Mouse (Mus musculus) forebrain, embryonic 11.5 days (tissue): ENCODE measurements around the gene Kcnk10. TPM values are rescaled to one million over a fixed set of nuclear protein-coding genes. Genes with fewer than 3 reads are reported as not detected.

Experiments used
- ATAC-seq: fragments of 200-750 bp; cut with Nextera tagmentation; replicated peaks from 2 replicates; pipeline ENCODE4 v1.8.0; 2017; ENCODE audit warnings: moderate TSS enrichment; ENCODE audit not compliant: low FRiP score
- DNase-seq: peaks from one replicate; pipeline ENCODE4 v3.0.0-alpha.2; 2017; ENCODE audit warnings: low spot score
- H3K27ac ChIP-seq: fragments of 300-500 bp; sonication (generic); 2 replicates; pipeline ENCODE4 v1.5.1; 2014; ENCODE audit warnings: low read depth, low read length
- H3K27me3 ChIP-seq: fragments of 300-500 bp; sonication (generic); 2 replicates; pipeline ENCODE4 v1.6.1; 2014; ENCODE audit warnings: mild to moderate bottlenecking, low read length, mixed read lengths; ENCODE audit not compliant: control insufficient read depth, insufficient read depth
- H3K36me3 ChIP-seq: fragments of 300-500 bp; sonication (generic); 2 replicates; pipeline ENCODE4 v1.6.1; 2014; ENCODE audit warnings: mild to moderate bottlenecking, low read length, moderate library complexity, mixed read lengths; ENCODE audit not compliant: control insufficient read depth, insufficient read depth
- H3K4me1 ChIP-seq: fragments of 300-500 bp; sonication (generic); replicated peaks from 2 replicates; pipeline ENCODE4 v1.6.1; 2014; ENCODE audit warnings: low read length, mixed read lengths; ENCODE audit not compliant: control insufficient read depth, insufficient read depth
- H3K4me2 ChIP-seq: fragments of 300-500 bp; sonication (generic); 2 replicates; pipeline ENCODE4 v1.6.1; 2014; ENCODE audit warnings: low read depth, mild to moderate bottlenecking, low read length, moderate library complexity, mixed read lengths; ENCODE audit not compliant: severe bottlenecking
- H3K4me3 ChIP-seq: fragments of 300-500 bp; sonication (generic); 2 replicates; pipeline ENCODE4 v1.5.1; 2014; ENCODE audit warnings: low read depth, low read length
- H3K9ac ChIP-seq: fragments of 300-500 bp; sonication (generic); 2 replicates; pipeline ENCODE4 v1.6.1; 2014; ENCODE audit warnings: low read length
- H3K9me3 ChIP-seq: fragments of 300-500 bp; sonication (generic); 2 replicates; pipeline ENCODE4 v1.6.1; 2016; ENCODE audit warnings: low read length, mixed read lengths; ENCODE audit not compliant: control insufficient read depth
- WGBS: fragments of 180-500 bp; shearing (Covaris S2); extraction: QIAGEN DNeasy Blood & Tissue Kit; methylation state at CpG from one replicate; pipeline ENCODE4 v1.1.7; 2014; 5-methylcytosine and 5-hydroxymethylcytosine counted together
- polyA plus RNA-seq: library from polyadenylated mRNA; unstranded; fragments of >200 nt; fragmentation: Nextera tagmentation; extraction: Ambion mirVana; gene quantifications from 2 replicates; pipeline ENCODE4 v1.2.1, GENCODE M21; 2014

Kcnk10 gene
- polyA plus RNA-seq, 1 experiment from 2014 or later = 39.2 TPM

DNA sequence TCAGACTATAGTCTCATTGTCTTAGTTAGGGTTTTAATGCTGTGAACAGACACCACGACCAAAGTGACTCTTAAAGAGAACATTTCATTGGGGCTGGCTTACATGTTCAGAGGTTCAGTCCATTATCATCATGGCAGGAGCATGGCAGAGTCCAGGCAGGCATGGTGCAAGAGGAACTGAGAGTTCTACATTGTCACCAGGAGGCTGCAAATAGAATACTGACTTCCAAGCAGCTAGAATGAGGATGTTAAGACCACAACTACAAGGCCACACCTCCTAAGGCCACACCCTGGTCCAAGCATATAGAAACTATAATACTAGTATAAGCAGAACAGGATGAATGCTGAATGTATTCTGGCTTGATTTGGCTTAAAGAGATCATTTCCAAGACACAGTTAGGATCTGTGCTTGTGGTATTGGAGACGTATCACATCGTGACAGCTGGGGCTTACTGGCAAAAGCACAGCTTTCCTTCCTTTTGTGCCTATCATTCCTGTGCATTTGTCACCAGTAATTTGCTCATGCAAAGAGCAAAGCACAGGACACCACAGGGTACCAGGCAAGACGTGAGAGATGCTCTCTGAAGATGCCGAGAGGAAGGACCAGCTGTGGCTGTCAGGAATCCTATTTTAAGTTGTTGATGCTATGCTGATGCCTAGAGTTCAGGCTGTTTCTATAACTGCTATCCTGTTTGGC, 28.6 kb upstream of the Kcnk10 start:
- ATAC-seq = no peak
- 79% methylated on average over 5 of the region's 5 CpGs for WGBS
- Histone ChIP-seq H3K36me3 (no peaks in the 10 kb centered on the region), H3K9me3 (no peaks in the 10 kb centered on the region), H3K9ac (no peak overlapping the region), H3K27ac (no peak overlapping the region), H3K4me2 (no peak overlapping the region), H3K4me1 (no peaks in the 10 kb centered on the region), H3K27me3 (no peaks in the 10 kb centered on the region), H3K4me3 (no peak overlapping the region)
- no peak for DNase-seq

DNA sequence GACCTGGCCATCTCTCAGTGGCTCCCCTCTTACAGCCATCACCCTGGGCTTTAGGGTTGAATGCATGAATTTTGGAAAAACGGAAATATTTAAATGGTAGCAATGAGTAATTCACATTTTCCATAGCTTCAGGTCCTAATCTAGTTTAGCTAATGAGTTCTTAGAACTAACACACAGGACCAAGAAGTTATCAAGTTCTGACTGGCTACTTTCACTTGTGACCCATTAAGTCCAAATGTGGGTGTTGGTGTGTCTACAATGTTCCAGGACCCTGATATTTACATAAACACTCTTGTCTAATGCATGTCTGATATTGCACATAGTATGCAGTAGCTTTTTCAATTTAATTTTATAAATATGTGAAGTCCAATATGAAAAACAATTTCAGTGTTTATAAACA, 27.2 kb upstream of the Kcnk10 start:
- no peak for DNase-seq
- H3K27me3 ChIP-seq = no peaks in the 10 kb centered on the region
- no peaks in the 10 kb centered on the region for H3K9me3 ChIP-seq
- H3K4me1 ChIP-seq = no peaks in the 10 kb centered on the region
- H3K4me3 ChIP-seq = no peak overlapping the region
- no peak overlapping the region for H3K27ac ChIP-seq
- H3K36me3 ChIP-seq = no peaks in the 10 kb centered on the region
- ATAC-seq = no peak
- 72% methylated on average over 1 of the region's 1 CpGs for WGBS
- no peak overlapping the region for H3K9ac ChIP-seq
- H3K4me2 ChIP-seq = no peak overlapping the region

DNA sequence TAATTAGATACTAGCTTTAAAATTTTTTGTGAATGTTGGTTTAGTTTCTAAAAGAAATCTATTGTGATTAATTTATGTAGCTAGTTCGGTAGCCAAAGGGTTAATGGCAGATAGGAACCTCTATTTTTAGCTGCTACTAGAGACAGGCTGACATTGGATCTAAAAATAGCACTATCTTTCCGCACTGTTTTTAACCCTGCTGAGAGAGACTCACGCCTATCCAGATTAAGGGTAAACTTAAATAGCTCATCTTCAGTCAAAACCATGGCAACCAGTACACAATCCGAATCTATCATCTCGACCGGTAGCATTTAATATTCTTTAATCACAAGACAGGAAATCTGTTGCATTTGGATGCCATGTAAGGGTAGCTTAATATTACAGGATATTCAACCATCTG, 24.0 kb upstream of the Kcnk10 start:
- 63% methylated on average over 6 of the region's 6 CpGs for WGBS
- no peaks in the 10 kb centered on the region for H3K36me3 ChIP-seq
- no peak overlapping the region for H3K9ac ChIP-seq
- H3K27me3 ChIP-seq = no peaks in the 10 kb centered on the region
- DNase-seq (no peak), ATAC-seq (no peak)
- no peaks in the 10 kb centered on the region; the same call in 1 of the 2 replicates for H3K9me3 ChIP-seq
- no peak overlapping the region for H3K27ac ChIP-seq
- H3K4me2 ChIP-seq = no peak overlapping the region
- no peaks in the 10 kb centered on the region for H3K4me1 ChIP-seq
- no peak overlapping the region for H3K4me3 ChIP-seq

DNA sequence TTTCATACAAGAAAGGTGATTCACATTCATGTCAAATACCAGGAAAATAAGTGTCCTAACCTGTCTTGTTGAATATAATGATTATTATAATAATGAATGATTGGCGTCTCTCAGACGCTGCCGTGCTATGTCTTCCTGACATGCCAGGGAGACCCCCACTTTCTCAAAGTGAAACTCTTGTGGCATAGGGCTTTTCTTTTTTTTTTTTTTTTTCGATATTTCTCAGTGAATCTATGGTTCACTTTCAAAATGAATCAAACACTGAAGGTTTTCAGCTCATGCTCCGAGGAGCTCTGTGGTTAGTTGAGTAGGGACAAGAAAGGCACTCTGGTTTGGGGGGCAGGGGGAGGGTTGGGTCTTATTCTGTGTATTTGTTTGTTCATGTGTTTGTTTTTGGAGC, 22.8 kb upstream of the Kcnk10 start:
- H3K9ac ChIP-seq = no peak overlapping the region
- H3K27ac ChIP-seq = no peak overlapping the region
- no peak for ATAC-seq
- no peak overlapping the region for H3K4me2 ChIP-seq
- no peaks in the 10 kb centered on the region; the same call in 1 of the 2 replicates for H3K9me3 ChIP-seq
- WGBS = 93% methylated on average over 5 of the region's 5 CpGs
- no peak for DNase-seq
- no peaks in the 10 kb centered on the region for H3K36me3 ChIP-seq
- no peaks in the 10 kb centered on the region for H3K4me1 ChIP-seq
- no peaks in the 10 kb centered on the region for H3K27me3 ChIP-seq
- H3K4me3 ChIP-seq = no peak overlapping the region

DNA sequence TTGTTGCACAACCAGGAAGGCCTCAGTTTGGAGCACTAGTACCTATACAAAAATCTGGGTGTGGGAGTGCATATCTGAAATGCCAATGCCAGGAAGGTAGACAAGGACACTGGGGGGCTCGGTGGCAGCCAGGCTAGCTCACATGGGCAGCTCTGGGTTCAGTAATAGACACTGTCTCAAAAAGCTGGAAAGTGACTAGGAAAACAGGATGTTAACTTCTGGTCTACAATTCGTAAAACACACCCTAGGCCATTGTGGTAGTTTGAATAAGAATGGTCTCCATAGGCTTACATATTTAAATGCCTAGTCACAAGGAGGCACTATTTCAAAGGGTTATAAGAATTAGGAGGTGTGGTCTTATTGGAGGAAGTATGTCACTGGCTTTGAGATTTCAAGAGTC, 12.9 kb upstream of the Kcnk10 start:
- Histone ChIP-seq H3K27ac (no peak overlapping the region), H3K9me3 (no peaks in the 10 kb centered on the region), H3K4me1 (no peaks in the 10 kb centered on the region), H3K36me3 (no peaks in the 10 kb centered on the region), H3K4me3 (no peak overlapping the region), H3K27me3 (no peaks in the 10 kb centered on the region), H3K9ac (no peak overlapping the region), H3K4me2 (no peak overlapping the region)
- WGBS = 78% methylated on average over 2 of the region's 2 CpGs
- no peak for DNase-seq
- no peak for ATAC-seq

DNA sequence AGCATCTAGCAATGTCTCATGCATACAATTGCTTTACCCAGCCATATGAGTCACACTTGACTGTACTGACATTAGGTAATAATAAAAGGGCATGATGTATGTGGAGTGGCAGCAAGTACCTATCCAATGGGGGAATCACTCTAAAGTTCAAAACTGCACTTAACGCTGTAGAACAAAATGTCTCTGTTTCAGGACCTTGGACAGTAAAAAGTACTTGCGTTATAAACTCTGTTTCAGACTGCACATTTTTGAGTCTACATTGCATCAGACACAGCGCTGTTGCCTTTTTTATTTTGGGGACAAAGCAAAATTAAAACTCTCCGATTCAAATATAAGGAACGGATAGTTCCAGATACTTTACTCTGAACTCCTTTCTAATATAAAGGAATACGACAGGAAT, 10.5 kb upstream of the Kcnk10 start:
- Histone ChIP-seq H3K9me3 (no peaks in the 10 kb centered on the region), H3K27me3 (no peaks in the 10 kb centered on the region), H3K4me3 (no peak overlapping the region), H3K36me3 (no peaks in the 10 kb centered on the region), H3K27ac (no peak overlapping the region), H3K4me1 (no peaks in the 10 kb centered on the region), H3K4me2 (no peak overlapping the region), H3K9ac (no peak overlapping the region)
- ATAC-seq (no peak), DNase-seq (no peak)
- WGBS = 70% methylated on average over 6 of the region's 6 CpGs

DNA sequence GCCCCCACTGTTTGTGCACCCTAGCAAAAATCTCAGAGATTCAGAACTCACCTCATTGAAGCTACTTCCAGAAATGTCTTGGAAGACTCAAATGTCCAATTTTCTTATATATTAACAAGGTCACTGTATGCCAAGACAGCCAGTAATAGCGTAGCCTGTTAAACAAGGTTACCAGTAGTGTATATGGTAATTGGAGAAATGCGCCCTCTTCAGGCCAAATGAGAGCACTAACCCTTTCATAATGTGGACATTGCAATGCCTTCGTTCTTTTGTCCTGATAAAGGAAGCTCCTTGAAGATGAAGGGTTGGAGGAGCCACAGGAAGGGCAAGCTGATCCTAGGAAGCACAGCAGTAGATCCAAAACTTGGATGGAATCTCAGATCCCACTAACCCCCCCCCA, 7.2 kb upstream of the Kcnk10 start:
- no peak overlapping the region for H3K4me2 ChIP-seq
- H3K9ac ChIP-seq = no peak overlapping the region
- WGBS = 44% methylated on average over 3 of the region's 3 CpGs
- H3K36me3 ChIP-seq = no peaks in the 10 kb centered on the region
- H3K27me3 ChIP-seq = no peaks in the 10 kb centered on the region
- no peak overlapping the region for H3K4me3 ChIP-seq
- peak; percentile 58 for ATAC-seq
- H3K4me1 ChIP-seq = no peaks in the 10 kb centered on the region
- DNase-seq = no peak
- H3K27ac ChIP-seq = no peak overlapping the region
- H3K9me3 ChIP-seq = no peaks in the 10 kb centered on the region

DNA sequence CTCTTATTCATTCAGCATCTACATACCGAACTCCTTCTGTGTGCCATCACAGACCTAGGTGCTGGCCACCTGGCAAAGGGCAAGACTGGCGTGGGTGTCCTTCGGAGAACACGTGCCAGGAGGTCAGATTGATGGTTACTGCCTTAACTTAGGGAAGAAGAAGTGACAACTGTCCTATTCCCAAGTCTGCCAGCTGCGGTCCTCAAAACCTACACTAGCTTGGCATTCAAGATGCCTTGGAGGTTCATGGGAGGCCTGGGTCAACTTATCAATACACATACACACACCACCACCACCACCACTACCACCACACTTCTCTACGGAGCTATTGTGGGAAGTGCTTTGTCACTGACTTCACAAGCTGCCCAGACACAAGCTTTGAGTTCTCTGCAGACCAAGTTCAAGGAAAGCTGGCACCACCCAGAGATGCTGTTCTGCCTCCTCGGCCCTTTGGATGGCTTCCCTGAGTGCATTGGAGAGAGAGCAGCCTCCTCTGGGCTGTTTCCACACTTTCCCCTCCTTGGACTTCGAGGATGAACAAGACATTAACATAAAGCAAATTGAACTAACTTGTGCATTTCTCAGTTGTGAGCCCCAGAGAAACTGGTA, 2.1 kb downstream of the Kcnk10 start:
- no peak overlapping the region for H3K27ac ChIP-seq
- H3K27me3 ChIP-seq = no peaks in the 10 kb centered on the region
- peak overlapping the region; percentile 28; the same call in 1 of the 2 replicates for H3K9ac ChIP-seq
- WGBS = 62% methylated on average over 8 of the region's 8 CpGs
- no peaks in the 10 kb centered on the region for H3K36me3 ChIP-seq
- H3K9me3 ChIP-seq = no peaks in the 10 kb centered on the region
- DNase-seq (no peak), ATAC-seq (no peak)
- peak overlapping the region; percentile 81 for H3K4me2 ChIP-seq
- peak overlapping the region; percentile 76 for H3K4me3 ChIP-seq
- peaks cover 21% of the 10 kb centered on the region for H3K4me1 ChIP-seq
